Mouse (Mus musculus): ENCODE results near the gene Pde6d. TPM values are rescaled to one million over a fixed set of nuclear protein-coding genes. Genes with fewer than 3 reads are reported as not detected.

The Pde6d gene
- polyA plus RNA-seq, 1 experiment from 2014 or later = 92.4 TPM

DNA sequence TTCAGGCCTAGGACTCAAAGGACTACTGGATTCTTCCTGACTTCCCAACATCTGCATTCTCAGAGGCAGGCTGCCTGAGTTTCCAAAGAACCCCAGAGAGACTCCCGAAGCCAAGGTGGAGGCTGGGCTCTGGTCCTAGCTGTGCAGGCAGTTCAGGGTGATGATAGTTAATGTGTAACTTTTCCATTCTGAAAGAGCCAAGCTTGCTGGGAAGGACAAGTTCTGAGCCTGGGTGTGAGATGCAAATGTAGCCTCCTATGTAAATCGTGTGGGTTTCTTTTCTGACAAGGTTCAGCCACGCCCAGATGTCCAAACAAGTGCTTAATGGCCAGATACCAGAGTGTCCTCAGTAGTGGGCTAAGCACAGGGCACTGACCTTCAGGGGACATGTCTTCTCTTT is 84.4 kb downstream of the Pde6d start:
- ATAC-seq (ENCODE audit: insufficient number of reproducible peaks, insufficient read depth, low FRiP score, low TSS enrichment) = no peak
- Histone ChIP-seq H3K4me3 (no peak overlapping the region), H3K27ac (no peak overlapping the region), H3K27me3 (no peaks in the 10 kb centered on the region), H3K4me1 (peaks cover 19% of the 10 kb centered on the region), H3K9me3 (no peaks in the 10 kb centered on the region), H3K9ac (no peak overlapping the region), H3K36me3 (no peaks in the 10 kb centered on the region), H3K4me2 (replicated peaks) (no peak overlapping the region)
- WGBS = 70% methylated on average over 3 of the region's 3 CpGs

GRCm38 (mm10) chr1:86497361-86497760 is 85.1 kb downstream of the Pde6d start:
- Histone ChIP-seq H3K4me1 (peaks cover 15% of the 10 kb centered on the region), H3K9me3 (no peaks in the 10 kb centered on the region), H3K27ac (no peak overlapping the region), H3K36me3 (no peaks in the 10 kb centered on the region), H3K27me3 (no peaks in the 10 kb centered on the region), H3K9ac (no peak overlapping the region), H3K4me3 (no peak overlapping the region), H3K4me2 (replicated peaks) (no peak overlapping the region)
- 86% methylated on average over 5 of the region's 5 CpGs for WGBS
- ATAC-seq (ENCODE audit: insufficient number of reproducible peaks, insufficient read depth, low FRiP score, low TSS enrichment) = no peak

GRCm38 (mm10) chr1:86496340-86496739 is 86.1 kb downstream of the Pde6d start:
- ATAC-seq (ENCODE audit: insufficient number of reproducible peaks, insufficient read depth, low FRiP score, low TSS enrichment) = no peak
- Histone ChIP-seq H3K27ac (no peak overlapping the region), H3K4me3 (no peak overlapping the region), H3K9me3 (no peaks in the 10 kb centered on the region), H3K27me3 (no peaks in the 10 kb centered on the region), H3K4me2 (replicated peaks) (no peak overlapping the region), H3K4me1 (peaks cover 11% of the 10 kb centered on the region), H3K36me3 (no peaks in the 10 kb centered on the region), H3K9ac (no peak overlapping the region)
- 91% methylated on average over 4 of the region's 4 CpGs for WGBS

DNA sequence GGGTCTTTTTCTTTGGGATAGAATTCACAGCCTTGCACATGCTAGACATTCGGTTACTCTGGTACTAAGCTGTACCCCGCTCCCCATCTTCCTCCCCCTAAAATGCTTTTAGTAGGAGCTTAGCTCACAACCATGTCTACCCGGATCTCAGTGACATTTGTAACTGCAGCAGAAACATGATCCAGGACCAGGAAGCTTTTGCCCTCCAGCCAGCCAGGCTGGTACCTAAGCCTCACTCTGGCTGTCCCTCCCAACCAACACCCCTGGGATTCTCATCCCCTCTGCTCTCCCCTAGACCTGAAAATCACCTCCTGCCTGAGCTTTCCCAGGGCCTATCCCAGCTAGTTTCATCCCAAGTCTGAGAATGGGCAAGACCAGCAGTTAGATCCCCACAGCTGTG is 88.6 kb downstream of the Pde6d start:
- H3K27me3 ChIP-seq = no peaks in the 10 kb centered on the region
- H3K27ac ChIP-seq = no peak overlapping the region; the same call in 1 of the 2 replicates
- no peak overlapping the region for H3K4me3 ChIP-seq
- no peak for ATAC-seq (ENCODE audit: insufficient number of reproducible peaks, insufficient read depth, low FRiP score, low TSS enrichment)
- H3K9me3 ChIP-seq = no peaks in the 10 kb centered on the region
- no peaks in the 10 kb centered on the region; the same call in 1 of the 2 replicates for H3K36me3 ChIP-seq
- H3K9ac ChIP-seq = no peak overlapping the region
- no peak overlapping the region for H3K4me2 ChIP-seq (replicated peaks)
- H3K4me1 ChIP-seq = peaks cover 6% of the 10 kb centered on the region
- WGBS = 63% methylated on average over 3 of the region's 3 CpGs

Other genes with a start within 250 kb of the Pde6d start
- gene Ncl, start 223.2 kb downstream of the Pde6d start, polyA plus RNA-seq (2016; fragmentation: Nextera tagmentation; extraction: Ambion mirVana) = 414 and 475 TPM in 2 replicates
- not detected in 2 replicates for gene Nmur1, start 156.4 kb downstream of the Pde6d start, polyA plus RNA-seq (2016; fragmentation: Nextera tagmentation; extraction: Ambion mirVana)
- gene Tex44, start 156.3 kb downstream of the Pde6d start, polyA plus RNA-seq (2016; fragmentation: Nextera tagmentation; extraction: Ambion mirVana) = not detected in 2 replicates
- 3,116 and 3,315 TPM in 2 replicates for gene Ptma, start 55.9 kb downstream of the Pde6d start, polyA plus RNA-seq (2016; fragmentation: Nextera tagmentation; extraction: Ambion mirVana)
- 56.1 and 57.7 TPM in 2 replicates for gene Cops7b, start 275 bp upstream of the Pde6d start, polyA plus RNA-seq (2016; fragmentation: Nextera tagmentation; extraction: Ambion mirVana)
- 1.6 and 2.1 TPM in 2 replicates for gene Nppc, start 87.9 kb upstream of the Pde6d start, polyA plus RNA-seq (2016; fragmentation: Nextera tagmentation; extraction: Ambion mirVana)
- gene Dis3l2, start 121.2 kb upstream of the Pde6d start, polyA plus RNA-seq (2016; fragmentation: Nextera tagmentation; extraction: Ambion mirVana) = 31.8 and 32.5 TPM in 2 replicates